Mouse (Mus musculus) G1E (cell line): ENCODE measurements around the gene L1cam.

Source experiments
- CTCF ChIP-seq: IDR thresholded peaks from 2 replicates; pipeline ENCODE4 v1.5.1; 2012; ENCODE audit warnings: low read depth, low read length, inconsistent platforms, mixed read lengths
- GATA2 ChIP-seq: IDR thresholded peaks from 2 replicates; pipeline ENCODE4 v1.6.1; 2012; ENCODE audit warnings: low read depth, low read length, inconsistent platforms, borderline replicate concordance

DNA sequence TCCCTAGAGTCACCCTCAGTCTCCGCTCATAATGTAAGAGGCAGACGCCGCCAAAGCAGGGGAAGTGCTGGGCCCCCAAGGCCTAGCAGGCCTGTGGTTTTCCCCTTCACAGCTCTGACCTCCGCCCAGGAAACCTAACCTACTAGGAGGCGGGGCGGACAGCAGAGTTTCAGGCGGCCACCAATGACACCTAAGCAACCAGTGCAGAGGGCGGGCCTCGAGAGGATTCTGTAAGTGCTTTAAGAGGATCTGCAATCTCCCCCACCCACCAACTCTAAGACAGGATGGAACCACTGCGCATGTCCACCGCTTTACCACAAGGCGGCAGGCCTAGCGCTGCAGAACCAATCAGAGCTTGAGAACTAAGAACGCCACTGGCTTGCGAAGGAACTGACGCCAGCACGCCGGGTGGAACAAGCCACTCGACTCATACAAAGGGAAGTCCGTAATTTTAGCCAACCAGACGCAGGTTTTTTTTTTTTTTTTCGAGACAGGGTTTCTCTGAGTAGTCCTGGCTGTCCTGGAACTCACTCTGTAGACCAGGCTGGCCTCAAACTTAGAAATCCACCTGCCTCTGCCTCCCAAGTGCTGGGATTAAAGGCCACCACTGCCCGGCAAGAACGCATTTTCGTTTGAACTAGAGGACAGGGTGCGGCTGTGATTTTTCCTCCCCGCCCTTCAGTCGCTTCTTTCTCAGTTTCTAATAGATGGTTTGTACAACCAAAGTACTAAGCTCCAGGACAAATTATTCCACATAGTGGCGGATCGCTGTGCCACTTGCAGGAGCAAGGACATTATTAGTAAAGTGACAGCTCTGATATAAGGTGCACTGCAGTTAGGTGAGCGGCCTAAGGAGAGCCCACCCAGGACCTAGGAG is 19.2 kb upstream of the L1cam start:
- TF ChIP-seq GATA2 (no peak), CTCF (no peak)
